In genomic region chr6:30611212-30611611, GRCm38 (mm10) we compare ENCODE assay signal across 32 mouse cellular contexts. TPM values are rescaled to one million over a fixed set of nuclear protein-coding genes. Genes with fewer than 3 reads are reported as not detected.
DNase-seq lines count a peak whose midpoint lies in the region; ATAC-seq and TF ChIP-seq lines count a peak whose summit lies in the region.
"Had no signal": no experiment of that assay in that cellular context is flagged by ENCODE, and none has a peak within 500 bp of the region (broad histone marks: within the 10 kb centered on the region; RNA-seq: fewer than 3 reads in every experiment).

No protein-coding gene starts in this region.

- H3K9me3 ChIP-seq in forebrain, embryonic 11.5 days (ENCODE audit: control insufficient read depth, low read length), result no peaks in the 10 kb centered on the region
- no peaks in the 10 kb centered on the region for H3K9me3 ChIP-seq in forebrain, embryonic 14.5 days (replicated peaks; ENCODE audit: control insufficient read depth, low read length)
- H3K9me3 ChIP-seq in midbrain, embryonic 10.5 days (replicated peaks), result no peaks in the 10 kb centered on the region
- no peaks in the 10 kb centered on the region for H3K9me3 ChIP-seq in midbrain, embryonic 14.5 days (ENCODE audit: control insufficient read depth, low read length)
- H3K9me3 ChIP-seq: embryonic facial prominence, embryonic 13.5 days; forebrain, embryonic 13.5 days; heart, embryonic 13.5 days; hindbrain, embryonic 12.5 days; limb, embryonic 15.5 days; liver, embryonic 13.5 days had no signal

- H3K4me1 ChIP-seq in forebrain, embryonic 11.5 days (replicated peaks; ENCODE audit: control insufficient read depth, insufficient read depth, low read length), result peaks cover 24% of the 10 kb centered on the region
- H3K4me1 ChIP-seq in forebrain, embryonic 14.5 days (ENCODE audit: control insufficient read depth, insufficient read depth, low read length), result peaks cover 13% of the 10 kb centered on the region
- peaks cover 67% of the 10 kb centered on the region for H3K4me1 ChIP-seq in midbrain, embryonic 10.5 days
- peaks cover 18% of the 10 kb centered on the region for H3K4me1 ChIP-seq in midbrain, embryonic 14.5 days (ENCODE audit: control insufficient read depth, insufficient read depth, low read length)
- H3K4me1 ChIP-seq: liver, embryonic 13.5 days had no signal

- H3K9ac ChIP-seq in forebrain, embryonic 11.5 days (ENCODE audit: low read length), result no peak overlapping the region
- H3K9ac ChIP-seq in forebrain, embryonic 14.5 days (ENCODE audit: low read length), result no peak overlapping the region
- no peak overlapping the region for H3K9ac ChIP-seq in midbrain, embryonic 14.5 days (replicated peaks; ENCODE audit: low read length)
- H3K9ac ChIP-seq: embryonic facial prominence, embryonic 13.5 days; forebrain, embryonic 13.5 days; heart, embryonic 13.5 days; hindbrain, embryonic 12.5 days; limb, embryonic 15.5 days; liver, embryonic 13.5 days had no signal

- no peak overlapping the region for H3K4me2 ChIP-seq in forebrain, embryonic 11.5 days (ENCODE audit: low read depth, low read length, severe bottlenecking)
- H3K4me2 ChIP-seq in forebrain, embryonic 14.5 days (ENCODE audit: low read length), result no peak overlapping the region
- no peak overlapping the region for H3K4me2 ChIP-seq in midbrain, embryonic 14.5 days (ENCODE audit: low read length)
- H3K4me2 ChIP-seq in myocyte (ENCODE audit: low read depth), result no peak overlapping the region
- H3K4me2 ChIP-seq: embryonic facial prominence, embryonic 13.5 days; forebrain, embryonic 13.5 days; heart, embryonic 13.5 days; hindbrain, embryonic 12.5 days; limb, embryonic 15.5 days; liver, embryonic 13.5 days had no signal

- no peaks in the 10 kb centered on the region for H3K79me2 ChIP-seq in myocyte (ENCODE audit: control insufficient read depth, insufficient read depth)

- H3ac ChIP-seq in myocyte (ENCODE audit: control insufficient read depth, insufficient read length), result no peak overlapping the region

- peak; percentile 74 for ATAC-seq in forebrain, embryonic 11.5 days (replicated peaks; ENCODE audit: low FRiP score)
- ATAC-seq in forebrain, embryonic 14.5 days, result no peak
- no peak for ATAC-seq in midbrain, embryonic 14.5 days (ENCODE audit: low FRiP score, low TSS enrichment)
- ATAC-seq: forebrain, embryonic 13.5 days; intestine, embryonic 16.5 days had no signal

- WGBS in forebrain, embryonic 11.5 days, result 20% methylated on average over 5 of the region's 5 CpGs
- WGBS in forebrain, embryonic 14.5 days, result 11% methylated on average over 5 of the region's 5 CpGs
- WGBS in midbrain, embryonic 10.5 days, result 31% methylated on average over 5 of the region's 5 CpGs
- WGBS in midbrain, embryonic 14.5 days, result 29% methylated on average over 5 of the region's 5 CpGs

- H3K4me3 ChIP-seq in forebrain, embryonic 11.5 days (ENCODE audit: low read depth, low read length), result no peak overlapping the region
- no peak overlapping the region for H3K4me3 ChIP-seq in forebrain, embryonic 14.5 days (ENCODE audit: low read depth, low read length)
- no peak overlapping the region for H3K4me3 ChIP-seq in midbrain, embryonic 10.5 days
- H3K4me3 ChIP-seq in midbrain, embryonic 14.5 days (replicated peaks; ENCODE audit: low read depth, low read length), result no peak overlapping the region
- H3K4me3 ChIP-seq in myocyte, result no peak overlapping the region
- H3K4me3 ChIP-seq: embryonic facial prominence, embryonic 13.5 days; forebrain, embryonic 13.5 days; gastrocnemius, adult 2 months; heart, adult 2 months; heart, embryonic 13.5 days; hindbrain, embryonic 12.5 days; limb, embryonic 15.5 days; liver, embryonic 13.5 days had no signal

- peak overlapping the region; percentile 48; the same call in 1 of the 2 replicates for H3K27ac ChIP-seq in forebrain, embryonic 11.5 days (ENCODE audit: low read depth, low read length)
- H3K27ac ChIP-seq in forebrain, embryonic 14.5 days (ENCODE audit: low read depth, low read length), result no peak overlapping the region
- peak overlapping the region; percentile 93 for H3K27ac ChIP-seq in midbrain, embryonic 10.5 days (replicated peaks)
- no peak overlapping the region for H3K27ac ChIP-seq in midbrain, embryonic 14.5 days (replicated peaks; ENCODE audit: low read depth, low read length)
- H3K27ac ChIP-seq: embryonic facial prominence, embryonic 13.5 days; forebrain, embryonic 13.5 days; gastrocnemius, adult 2 months; heart, adult 2 months; heart, embryonic 13.5 days; hindbrain, embryonic 12.5 days; kidney, postnatal 0 days; limb, embryonic 15.5 days; liver, embryonic 13.5 days; macrophage had no signal

- no peaks in the 10 kb centered on the region for H3K27me3 ChIP-seq in forebrain, embryonic 11.5 days (ENCODE audit: control insufficient read depth, insufficient read depth, low read length)
- H3K27me3 ChIP-seq in forebrain, embryonic 14.5 days (replicated peaks; ENCODE audit: control insufficient read depth, insufficient read depth, low read length), result no peaks in the 10 kb centered on the region
- no peaks in the 10 kb centered on the region for H3K27me3 ChIP-seq in midbrain, embryonic 10.5 days (ENCODE audit: low read depth, poor library complexity, severe bottlenecking)
- H3K27me3 ChIP-seq in midbrain, embryonic 14.5 days (ENCODE audit: control insufficient read depth, insufficient read depth, low read length), result no peaks in the 10 kb centered on the region
- no peaks in the 10 kb centered on the region for H3K27me3 ChIP-seq in myocyte (ENCODE audit: control insufficient read depth, insufficient read depth, insufficient read length)
- H3K27me3 ChIP-seq: embryonic facial prominence, embryonic 13.5 days; forebrain, embryonic 13.5 days; heart, embryonic 13.5 days; hindbrain, embryonic 12.5 days; limb, embryonic 15.5 days had no signal

- no peak for TF ChIP-seq POLR2A in myocyte (IDR thresholded peaks at IDR 0.05; ENCODE audit: insufficient read length, low read depth)

- H3K36me3 ChIP-seq in forebrain, embryonic 11.5 days (ENCODE audit: control insufficient read depth, insufficient read depth, low read length), result no peaks in the 10 kb centered on the region
- no peaks in the 10 kb centered on the region for H3K36me3 ChIP-seq in forebrain, embryonic 14.5 days (ENCODE audit: control insufficient read depth, insufficient read depth, low read length)
- no peaks in the 10 kb centered on the region for H3K36me3 ChIP-seq in midbrain, embryonic 10.5 days
- no peaks in the 10 kb centered on the region for H3K36me3 ChIP-seq in midbrain, embryonic 14.5 days (ENCODE audit: control insufficient read depth, insufficient read depth, low read length)
- H3K36me3 ChIP-seq in myocyte (ENCODE audit: control insufficient read depth, insufficient read depth), result no peaks in the 10 kb centered on the region
- H3K36me3 ChIP-seq: embryonic facial prominence, embryonic 13.5 days; heart, embryonic 13.5 days; hindbrain, embryonic 12.5 days; limb, embryonic 15.5 days; liver, embryonic 13.5 days had no signal

- DNase-seq in forebrain, embryonic 11.5 days (ENCODE audit: low spot score), result peak; percentile 58
- DNase-seq in forebrain, embryonic 14.5 days (ENCODE audit: low spot score), result no peak
- peak; percentile 45 for DNase-seq in midbrain, embryonic 10.5 days (ENCODE audit: low spot score)
- DNase-seq in midbrain, embryonic 14.5 days, result no peak
- peak; percentile 55 for DNase-seq in embryo, embryonic 10.5 days (ENCODE audit: low spot score)
- no peak for DNase-seq in thymus, postnatal 25 days
- DNase-seq in adrenal gland, adult (ENCODE audit: inconsistent age in 2 of 2, low spot score in 1 of 2), result no peak
- DNase-seq: adrenal gland, postnatal 25 days; cerebellum, adult 18-20 months; cerebellum, postnatal 10 days; gastrocnemius, adult 2 months; gastrocnemius, postnatal 36 days; heart, adult 2 months; heart, postnatal 10 days; kidney, adult 8-10 months; kidney, postnatal 4 days; left cerebral cortex, postnatal 4 days; liver, embryonic 13.5 days; lung, adult 2 months; lung, postnatal 10 days; right cerebral cortex, postnatal 4 days had no signal

TF ChIP-seq in myocyte, 11 proteins besides CTCF, POLR2A, EP300 and RAD21 (continues in another document):
- TF ChIP-seq TCF3 (IDR thresholded peaks at IDR 0.05; ENCODE audit: insufficient read length, low read depth) (no peak), E2F4 (IDR thresholded peaks at IDR 0.05; ENCODE audit: insufficient read depth) (no peak), MYOD1 (IDR thresholded peaks at IDR 0.05; ENCODE audit: control insufficient read depth in 1 of 3, insufficient read length in 2 of 3, low read depth in 2 of 3) (peak in 2 of 3 experiments; percentile 18 to 19), MAX (IDR thresholded peaks at IDR 0.05; ENCODE audit: low read depth) (no peak), TCF12 (IDR thresholded peaks at IDR 0.05; ENCODE audit: insufficient read depth, poor library complexity, severe bottlenecking) (no peak), USF1 (IDR thresholded peaks at IDR 0.05; ENCODE audit: low read depth) (no peak), MYOG (IDR thresholded peaks at IDR 0.05; ENCODE audit: control insufficient read depth in 1 of 3, insufficient read depth in 1 of 3, insufficient read length in 2 of 3, low read depth in 2 of 3) (peak in 1 of 3 experiments; percentile 3), SRF (IDR thresholded peaks at IDR 0.05; ENCODE audit: control insufficient read depth, insufficient read length, low read depth) (no peak)

RNA-seq across cellular contexts. Expression of gene Cpa5, which starts 0.4 kb away (rescaled TPM):
- 0.15 and 0.72 TPM in 2 replicates for polyA plus RNA-seq in forebrain, embryonic 11.5 days (2014; fragmentation: Nextera tagmentation; extraction: Ambion mirVana)
- polyA plus RNA-seq in forebrain, embryonic 14.5 days (2014; fragmentation: Nextera tagmentation; extraction: Ambion mirVana), result 0.10 TPM in 2 replicates
- polyA plus RNA-seq in midbrain, embryonic 10.5 days (2016; fragmentation: Nextera tagmentation; extraction: Ambion mirVana), result 0.30 and 0.74 TPM in 2 replicates
- polyA plus RNA-seq in midbrain, embryonic 14.5 days (2014; fragmentation: Nextera tagmentation; extraction: Ambion mirVana), result 0.18 TPM in 1 of 2 replicates, not detected in the other
- polyA plus RNA-seq in myocyte (2012; fragmentation: generic; extraction: Trizol), result not detected
- polyA plus RNA-seq: heart, adult 2 months; hindbrain, embryonic 12.5 days; intestine, embryonic 16.5 days; liver, embryonic 13.5 days; lung, adult 2 months; macrophage; neural tube, embryonic 11.5 days; spleen, adult 2 months had no signal

RNA-seq across cellular contexts. Expression of gene Cpa1, which starts 27.8 kb away (rescaled TPM):
- polyA plus RNA-seq in forebrain, embryonic 11.5 days (2014; fragmentation: Nextera tagmentation; extraction: Ambion mirVana), result 0.16 TPM in 1 of 2 replicates, not detected in the other
- 0.58 and 1.5 TPM in 2 replicates for polyA plus RNA-seq in forebrain, embryonic 14.5 days (2014; fragmentation: Nextera tagmentation; extraction: Ambion mirVana)
- polyA plus RNA-seq in midbrain, embryonic 10.5 days (2016; fragmentation: Nextera tagmentation; extraction: Ambion mirVana), result 0.19 TPM in 1 of 2 replicates, not detected in the other
- polyA plus RNA-seq in midbrain, embryonic 14.5 days (2014; fragmentation: Nextera tagmentation; extraction: Ambion mirVana), result 0.50 and 0.61 TPM in 2 replicates
- polyA plus RNA-seq in myocyte (2012; fragmentation: generic; extraction: Trizol), result 0.29 TPM
- polyA plus RNA-seq: macrophage; neural tube, embryonic 11.5 days had no signal

RNA-seq across cellular contexts. Expression of gene Cpa4, which starts 43.0 kb away (rescaled TPM):
- polyA plus RNA-seq in forebrain, embryonic 11.5 days (2014; fragmentation: Nextera tagmentation; extraction: Ambion mirVana), result 5.4 and 5.6 TPM in 2 replicates
- polyA plus RNA-seq in forebrain, embryonic 14.5 days (2014; fragmentation: Nextera tagmentation; extraction: Ambion mirVana), result 2.3 and 2.8 TPM in 2 replicates
- 1.3 and 2.3 TPM in 2 replicates for polyA plus RNA-seq in midbrain, embryonic 10.5 days (2016; fragmentation: Nextera tagmentation; extraction: Ambion mirVana)
- 0.98 and 1.2 TPM in 2 replicates for polyA plus RNA-seq in midbrain, embryonic 14.5 days (2014; fragmentation: Nextera tagmentation; extraction: Ambion mirVana)
- 0.01 TPM for polyA plus RNA-seq in myocyte (2012; fragmentation: generic; extraction: Trizol)
- polyA plus RNA-seq: heart, adult 2 months; macrophage; spleen, adult 2 months had no signal

Comparison
In these comparisons a context has a peak if more than half of its experiments do, and no peak if none do; other contexts are left out.
1. DNase-seq: peak in forebrain, embryonic 11.5 days (single experiment), midbrain, embryonic 10.5 days (single experiment) and embryo, embryonic 10.5 days (single experiment); none in forebrain, embryonic 14.5 days (single experiment), midbrain, embryonic 14.5 days (single experiment), thymus, postnatal 25 days (single experiment) and adrenal gland, adult (0 of 2).
2. H3K27ac ChIP-seq: peak in forebrain, embryonic 11.5 days (single experiment) and midbrain, embryonic 10.5 days (single experiment); none in forebrain, embryonic 14.5 days (single experiment) and midbrain, embryonic 14.5 days (single experiment).